Mouse (Mus musculus): Measurements from ENCODE around the gene Lmx1b. TPM values are rescaled to one million over a fixed set of nuclear protein-coding genes. Genes with fewer than 3 reads are reported as not detected.

The Lmx1b gene
- polyA plus RNA-seq, 1 experiment from 2014 or later: not detected

- Histone ChIP-seq H3K9ac (replicated peaks; ENCODE audit: low read depth, low read length) (no peak overlapping the region; the same call in 1 of the 2 replicates), H3K27me3 (replicated peaks; ENCODE audit: control insufficient read depth, insufficient read depth, low read length) (peaks cover 19% of the 10 kb centered on the region; the same call in 1 of the 2 replicates)
- ATAC-seq: no peak; the same call in 1 of the 2 replicates
Observed at GRCm38 (mm10) chr2:33542696-33543428, 97.4 kb downstream of the Lmx1b start.

GRCm38 (mm10) chr2:33525274-33526055 lies 114.8 kb downstream of the Lmx1b start:
- H3K9ac ChIP-seq (replicated peaks; ENCODE audit: low read depth, low read length): no peak overlapping the region
- 66% methylated on average over 5 of the region's 5 CpGs for WGBS
- H3K27ac ChIP-seq (ENCODE audit: low read length): no peak overlapping the region
- H3K36me3 ChIP-seq (ENCODE audit: control insufficient read depth, insufficient read depth): no peaks in the 10 kb centered on the region
- H3K27me3 ChIP-seq (replicated peaks; ENCODE audit: control insufficient read depth, insufficient read depth, low read length): no peaks in the 10 kb centered on the region
- no peak overlapping the region for H3K4me2 ChIP-seq (ENCODE audit: low read length)
- no peak overlapping the region for H3K4me3 ChIP-seq (replicated peaks; ENCODE audit: low read length)
- ATAC-seq: no peak
- H3K9me3 ChIP-seq (ENCODE audit: control insufficient read depth, low read length): peaks cover 13% of the 10 kb centered on the region; the same call in 1 of the 2 replicates
- no peaks in the 10 kb centered on the region for H3K4me1 ChIP-seq (replicated peaks; ENCODE audit: control insufficient read depth, insufficient read depth, low read length)

More at GRCm38 (mm10) chr2:33542696-33543428, 97.4 kb downstream of the Lmx1b start:
- H3K27ac ChIP-seq (ENCODE audit: low read length): peak overlapping the region; percentile 92
- H3K36me3 ChIP-seq (ENCODE audit: control insufficient read depth, insufficient read depth): no peaks in the 10 kb centered on the region
- H3K4me3 ChIP-seq (replicated peaks; ENCODE audit: low read length): peak overlapping the region; percentile 58
- H3K9me3 ChIP-seq (ENCODE audit: control insufficient read depth, low read length): no peaks in the 10 kb centered on the region
- peak overlapping the region; percentile 89 for H3K4me2 ChIP-seq (ENCODE audit: low read length)
- 2% methylated on average over 11 of the region's 11 CpGs for WGBS
- peaks cover 37% of the 10 kb centered on the region for H3K4me1 ChIP-seq (replicated peaks; ENCODE audit: control insufficient read depth, insufficient read depth, low read length)

- Histone ChIP-seq H3K4me2 (ENCODE audit: low read length) (no peak overlapping the region), H3K9me3 (ENCODE audit: control insufficient read depth, low read length) (no peaks in the 10 kb centered on the region), H3K9ac (replicated peaks; ENCODE audit: low read depth, low read length) (no peak overlapping the region), H3K27ac (ENCODE audit: low read length) (no peak overlapping the region), H3K4me3 (replicated peaks; ENCODE audit: low read length) (no peak overlapping the region), H3K36me3 (ENCODE audit: control insufficient read depth, insufficient read depth) (no peaks in the 10 kb centered on the region), H3K4me1 (replicated peaks; ENCODE audit: control insufficient read depth, insufficient read depth, low read length) (no peaks in the 10 kb centered on the region), H3K27me3 (replicated peaks; ENCODE audit: control insufficient read depth, insufficient read depth, low read length) (no peaks in the 10 kb centered on the region)
- no peak for ATAC-seq
- 72% methylated on average over 19 of the region's 19 CpGs for WGBS
Observed at GRCm38 (mm10) chr2:33515856-33516255, 124.5 kb downstream of the Lmx1b start.

GRCm38 (mm10) chr2:33515431-33515830 lies 124.9 kb downstream of the Lmx1b start:
- Histone ChIP-seq H3K36me3 (ENCODE audit: control insufficient read depth, insufficient read depth) (no peaks in the 10 kb centered on the region), H3K9ac (replicated peaks; ENCODE audit: low read depth, low read length) (no peak overlapping the region), H3K4me3 (replicated peaks; ENCODE audit: low read length) (no peak overlapping the region), H3K27ac (ENCODE audit: low read length) (no peak overlapping the region), H3K9me3 (ENCODE audit: control insufficient read depth, low read length) (no peaks in the 10 kb centered on the region), H3K27me3 (replicated peaks; ENCODE audit: control insufficient read depth, insufficient read depth, low read length) (no peaks in the 10 kb centered on the region), H3K4me1 (replicated peaks; ENCODE audit: control insufficient read depth, insufficient read depth, low read length) (no peaks in the 10 kb centered on the region), H3K4me2 (ENCODE audit: low read length) (no peak overlapping the region)
- ATAC-seq: no peak
- 94% methylated on average over 8 of the region's 8 CpGs for WGBS

Other genes with a start within 250 kb of the Lmx1b start
- gene Zbtb34, start 209.2 kb downstream of the Lmx1b start, polyA plus RNA-seq (2015; fragmentation: Nextera tagmentation; extraction: Ambion mirVana): 9.0 and 10.1 TPM in 2 replicates
- 32.7 and 40.5 TPM in 2 replicates for gene Zbtb43, start 172.0 kb downstream of the Lmx1b start, polyA plus RNA-seq (2015; fragmentation: Nextera tagmentation; extraction: Ambion mirVana)
- 78.1 and 84.2 TPM in 2 replicates for gene Mvb12b, start 247.4 kb upstream of the Lmx1b start, polyA plus RNA-seq (2015; fragmentation: Nextera tagmentation; extraction: Ambion mirVana)